ENCODE assay signal across 9 mouse cellular contexts in the genomic region with DNA sequence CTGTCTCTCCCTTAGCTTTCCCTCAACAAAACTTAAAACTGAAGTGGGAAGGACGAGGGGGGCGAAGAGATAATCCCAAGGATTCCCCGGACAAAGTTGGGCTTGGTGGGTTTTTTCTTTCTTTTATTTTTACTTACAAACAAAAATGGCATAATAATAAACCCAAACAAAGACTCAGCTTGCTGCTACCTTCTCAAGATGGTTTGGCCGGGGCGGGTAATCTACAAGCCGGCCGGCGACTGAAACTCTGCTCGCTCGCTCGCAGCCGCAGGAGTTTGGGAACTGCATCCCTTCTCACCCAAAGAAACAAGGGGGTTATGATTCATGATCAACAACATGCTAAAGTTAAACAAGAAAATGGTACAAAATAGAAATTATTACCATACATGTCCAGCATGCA. TPM values are rescaled to one million over a fixed set of nuclear protein-coding genes. Genes with fewer than 3 reads are reported as not detected.
DNase-seq lines count a peak whose midpoint lies in the region; ATAC-seq lines count a peak whose summit lies in the region.
"Had no signal": no experiment of that assay in that cellular context is flagged by ENCODE, and none has a peak within 500 bp of the region (broad histone marks: within the 10 kb centered on the region; RNA-seq: fewer than 3 reads in every experiment).

No protein-coding gene starts in this region.

- H3K36me3 ChIP-seq in neural tube, embryonic 11.5 days (ENCODE audit: control insufficient read depth, insufficient read depth, low read length), result no peaks in the 10 kb centered on the region
- H3K36me3 ChIP-seq in limb, embryonic 13.5 days, result no peaks in the 10 kb centered on the region
- H3K36me3 ChIP-seq in stomach, embryonic 15.5 days, result no peaks in the 10 kb centered on the region

- under 1% methylated on average over 12 of the region's 12 CpGs for WGBS in neural tube, embryonic 11.5 days
- WGBS in limb, embryonic 13.5 days, result 1% methylated on average over 12 of the region's 12 CpGs
- 13% methylated on average over 12 of the region's 12 CpGs for WGBS in stomach, embryonic 15.5 days

- no peak overlapping the region for H3K9ac ChIP-seq in neural tube, embryonic 11.5 days (ENCODE audit: low read length)
- H3K9ac ChIP-seq in limb, embryonic 13.5 days, result peak overlapping the region; percentile 80
- H3K9ac ChIP-seq in stomach, embryonic 15.5 days, result no peak overlapping the region

- peak overlapping the region; percentile 96 for H3K4me2 ChIP-seq in neural tube, embryonic 11.5 days (ENCODE audit: low read depth)
- peak overlapping the region; percentile 96 for H3K4me2 ChIP-seq in limb, embryonic 13.5 days (replicated peaks)
- H3K4me2 ChIP-seq in stomach, embryonic 15.5 days, result peak overlapping the region; percentile 98

- H3K27ac ChIP-seq in neural tube, embryonic 11.5 days (ENCODE audit: low read depth, low read length), result no peak overlapping the region
- no peak overlapping the region for H3K27ac ChIP-seq in limb, embryonic 13.5 days
- H3K27ac ChIP-seq in stomach, embryonic 15.5 days, result no peak overlapping the region

- H3K27me3 ChIP-seq in neural tube, embryonic 11.5 days (ENCODE audit: control insufficient read depth, insufficient read depth, low read length), result peaks cover 77% of the 10 kb centered on the region
- peaks cover 73% of the 10 kb centered on the region for H3K27me3 ChIP-seq in limb, embryonic 13.5 days
- H3K27me3 ChIP-seq in stomach, embryonic 15.5 days (replicated peaks), result peaks cover 60% of the 10 kb centered on the region

- H3K9me3 ChIP-seq in neural tube, embryonic 11.5 days (ENCODE audit: control insufficient read depth, low read length), result no peaks in the 10 kb centered on the region
- H3K9me3 ChIP-seq in limb, embryonic 13.5 days, result no peaks in the 10 kb centered on the region
- H3K9me3 ChIP-seq in stomach, embryonic 15.5 days, result no peaks in the 10 kb centered on the region

- peak overlapping the region; percentile 52 for H3K4me3 ChIP-seq in neural tube, embryonic 11.5 days (ENCODE audit: low read depth, low read length)
- peak overlapping the region; percentile 66 for H3K4me3 ChIP-seq in limb, embryonic 13.5 days
- peak overlapping the region; percentile 51 for H3K4me3 ChIP-seq in stomach, embryonic 15.5 days (replicated peaks)

- peak; percentile 69 for DNase-seq in embryo, embryonic 10.5 days (ENCODE audit: low spot score)
- no peak for DNase-seq in embryo, embryonic 10 days (ENCODE audit: low spot score)
- DNase-seq in neural tube, embryonic 11.5 days (ENCODE audit: low spot score), result peak; percentile 23
- no peak for DNase-seq in neural tube, embryonic 10.5 days (ENCODE audit: extremely low spot score, low spot score)
- DNase-seq in frontal cortex, postnatal 25 days (ENCODE audit: low spot score in 2 of 2), result no peak
- DNase-seq in right cerebral cortex, adult 2 months (ENCODE audit: low spot score in 2 of 2), result no peak
- DNase-seq: gastrocnemius, postnatal 14 days had no signal

- H3K4me1 ChIP-seq in neural tube, embryonic 11.5 days (ENCODE audit: control insufficient read depth, insufficient read depth, low read length), result peaks cover 5% of the 10 kb centered on the region; the same call in 1 of the 2 replicates
- peaks cover 55% of the 10 kb centered on the region for H3K4me1 ChIP-seq in limb, embryonic 13.5 days
- H3K4me1 ChIP-seq in stomach, embryonic 15.5 days, result peaks cover 33% of the 10 kb centered on the region

- ATAC-seq in neural tube, embryonic 11.5 days (ENCODE audit: insufficient read depth, low FRiP score, low TSS enrichment), result no peak
- ATAC-seq in limb, embryonic 13.5 days (ENCODE audit: low FRiP score, low read depth), result no peak
- ATAC-seq in stomach, embryonic 15.5 days (ENCODE audit: insufficient read depth, low FRiP score, low read depth), result no peak

RNA-seq across cellular contexts. Expression of a gene that starts 2.2 kb away (rescaled TPM):
- polyA plus RNA-seq in neural tube, embryonic 11.5 days (2014; fragmentation: Nextera tagmentation; extraction: Ambion mirVana), result 11.6 and 13.3 TPM in 2 replicates
- polyA plus RNA-seq in limb, embryonic 13.5 days (2015; fragmentation: Nextera tagmentation; extraction: Ambion mirVana), result 24.3 and 30.9 TPM in 2 replicates
- polyA plus RNA-seq in stomach, embryonic 15.5 days (2015; fragmentation: Nextera tagmentation; extraction: Ambion mirVana), result 9.2 and 11.2 TPM in 2 replicates

RNA-seq across cellular contexts. Expression of a gene that starts 30.7 kb away (rescaled TPM):
- polyA plus RNA-seq in neural tube, embryonic 11.5 days (2014; fragmentation: Nextera tagmentation; extraction: Ambion mirVana), result not detected in 2 replicates
- 0.33 and 0.45 TPM in 2 replicates for polyA plus RNA-seq in limb, embryonic 13.5 days (2015; fragmentation: Nextera tagmentation; extraction: Ambion mirVana)
- 4.9 and 5.0 TPM in 2 replicates for polyA plus RNA-seq in stomach, embryonic 15.5 days (2015; fragmentation: Nextera tagmentation; extraction: Ambion mirVana)

Comparison
In these comparisons a context has a peak if more than half of its experiments do, and no peak if none do; other contexts are left out.
1. DNase-seq: peak in embryo, embryonic 10.5 days (single experiment) and neural tube, embryonic 11.5 days (single experiment); none in embryo, embryonic 10 days (single experiment), neural tube, embryonic 10.5 days (single experiment), frontal cortex, postnatal 25 days (0 of 2) and right cerebral cortex, adult 2 months (0 of 2).
2. Peak in every context shown above with its lines, with median percentiles within 50 percentile points of each other: H3K4me2 ChIP-seq and H3K4me3 ChIP-seq.